Mouse (Mus musculus) liver, postnatal 0 days (tissue): ENCODE results near the gene Timd2.

ENCODE experiments used
- CTCF ChIP-seq: sonication (generic); IDR thresholded peaks from 2 replicates; pipeline ENCODE4 v1.5.1; 2016; ENCODE audit warnings: antibody characterized with exemption, low read depth
- EP300 ChIP-seq: IDR thresholded peaks from 2 replicates; pipeline ENCODE4 v1.6.1; 2016; ENCODE audit warnings: antibody characterized with exemption, low read depth, mild to moderate bottlenecking

- TF ChIP-seq EP300 (no peak), CTCF (no peak)
These were observed 8.6 kb downstream of the Timd2 start for GRCm38 (mm10) chr11:46698278-46698655.
